Mouse (Mus musculus) embryonic fibroblast, embryonic 13.5 days (primary cell): ENCODE measurements around the gene Rtf1. TPM values are rescaled to one million over a fixed set of nuclear protein-coding genes. Genes with fewer than 3 reads are reported as not detected.

ENCODE experiments used
- H3K27ac ChIP-seq: 2 replicates; pipeline ENCODE4 v1.5.1; 2012; ENCODE audit warnings: low read length, control low read depth, inconsistent platforms; ENCODE audit not compliant: insufficient read depth
- H3K4me1 ChIP-seq: 2 replicates; pipeline ENCODE4 v1.6.1; 2011; ENCODE audit warnings: low read length; ENCODE audit not compliant: control insufficient read depth, insufficient read depth
- H3K4me3 ChIP-seq: 2 replicates; pipeline ENCODE4 v1.5.1; 2011; ENCODE audit warnings: mild to moderate bottlenecking, control low read depth, low read length; ENCODE audit not compliant: insufficient read depth
- CTCF ChIP-seq: IDR thresholded peaks from 2 replicates; pipeline ENCODE4 v1.5.1; 2011; ENCODE audit warnings: mild to moderate bottlenecking, control low read depth, low read length, moderate library complexity, borderline replicate concordance; ENCODE audit not compliant: insufficient read depth
- POLR2A ChIP-seq: IDR thresholded peaks from 2 replicates; pipeline ENCODE4 v1.6.1; 2011; ENCODE audit warnings: low read depth, mild to moderate bottlenecking, control low read depth, low read length, moderate library complexity
- polyA plus RNA-seq: library from polyadenylated mRNA; stranded (reverse); fragments of >200 nt; gene quantifications from 2 replicates; pipeline ENCODE4 v1.2.4, GENCODE M21; 2011; ENCODE audit warnings: low read depth; ENCODE audit not compliant: missing spikeins, insufficient read length

Rtf1 gene
- polyA plus RNA-seq, 1 experiment = 31.2 TPM

DNA sequence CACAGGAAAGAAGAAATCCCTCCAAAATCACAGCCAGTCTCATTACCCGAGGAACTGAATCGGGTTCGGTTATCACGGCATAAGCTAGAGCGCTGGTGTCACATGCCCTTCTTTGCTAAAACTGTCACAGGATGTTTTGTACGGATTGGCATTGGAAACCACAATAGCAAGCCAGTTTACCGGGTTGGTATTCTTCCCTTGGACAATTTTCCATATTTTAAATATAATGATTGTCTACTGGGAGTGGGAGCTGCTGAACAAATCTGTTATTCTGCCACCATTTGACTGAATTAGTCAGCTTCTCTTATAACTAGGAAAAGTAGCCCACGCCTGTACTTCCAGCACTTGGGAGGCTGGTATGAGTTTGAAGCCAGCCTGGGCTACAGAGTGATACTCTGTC lies 46.2 kb downstream of the Rtf1 start:
- H3K4me1 ChIP-seq = no peaks in the 10 kb centered on the region
- no peak overlapping the region for H3K27ac ChIP-seq
- H3K4me3 ChIP-seq = no peak overlapping the region
- TF ChIP-seq POLR2A (no peak), CTCF (no peak)

DNA sequence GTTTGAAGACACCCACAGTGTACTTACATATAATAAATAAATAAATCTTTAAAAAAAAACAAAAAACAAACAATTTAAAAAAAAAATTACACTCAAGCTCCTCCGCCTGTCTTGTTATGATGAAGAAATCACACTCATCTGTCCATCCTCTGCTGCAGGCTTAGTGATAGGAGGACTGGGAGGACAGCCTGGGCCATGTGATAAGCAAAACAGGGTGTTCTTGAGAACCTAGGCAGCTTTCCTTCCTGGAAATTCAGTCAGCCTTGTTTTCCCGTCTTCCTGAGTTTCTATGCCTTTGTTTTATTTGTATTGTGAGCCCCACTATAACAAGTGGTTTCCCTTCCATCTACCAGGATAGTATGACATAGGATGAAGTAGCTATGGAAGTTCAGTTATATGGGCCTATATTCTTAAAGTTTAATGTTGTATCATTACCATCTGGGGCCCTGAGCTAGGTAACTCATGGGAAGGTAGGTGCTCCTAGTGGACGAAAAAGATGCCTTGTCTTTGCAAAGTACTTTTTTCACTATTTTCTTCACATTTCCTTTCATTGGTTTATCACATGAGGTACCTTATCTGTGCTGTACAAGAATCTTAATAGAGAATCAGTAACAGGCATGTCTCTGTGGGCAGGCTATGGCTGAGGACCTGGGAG lies 53.0 kb downstream of the Rtf1 start:
- TF ChIP-seq POLR2A = no peak
- no peak for TF ChIP-seq CTCF
- H3K4me3 ChIP-seq = no peak overlapping the region
- H3K27ac ChIP-seq = no peak overlapping the region

DNA sequence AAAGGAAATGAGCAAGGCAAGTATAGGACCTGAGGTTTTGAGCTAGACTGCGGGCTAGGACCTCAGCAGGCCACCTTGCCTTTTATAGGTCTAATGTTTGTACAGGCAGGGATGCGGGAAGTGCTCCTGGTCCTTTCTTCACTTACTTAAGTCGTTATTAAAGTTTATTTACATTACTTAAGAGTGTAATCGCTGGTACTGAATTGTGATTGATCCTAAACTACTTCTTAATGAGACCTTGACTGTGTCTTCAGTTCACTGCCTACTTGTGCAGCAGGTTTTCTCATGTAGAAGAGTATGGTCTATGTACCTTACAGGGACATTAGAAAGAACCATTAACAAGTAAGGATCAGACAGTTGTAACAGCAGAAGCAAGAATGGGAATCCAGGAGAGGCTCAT lies 55.9 kb downstream of the Rtf1 start:
- Histone ChIP-seq H3K27ac (no peak overlapping the region), H3K4me1 (no peaks in the 10 kb centered on the region), H3K4me3 (no peak overlapping the region)
- no peak for TF ChIP-seq POLR2A
- no peak for TF ChIP-seq CTCF

More for the DNA sequence above, 53.0 kb downstream of the Rtf1 start:
- H3K4me1 ChIP-seq = no peaks in the 10 kb centered on the region

DNA sequence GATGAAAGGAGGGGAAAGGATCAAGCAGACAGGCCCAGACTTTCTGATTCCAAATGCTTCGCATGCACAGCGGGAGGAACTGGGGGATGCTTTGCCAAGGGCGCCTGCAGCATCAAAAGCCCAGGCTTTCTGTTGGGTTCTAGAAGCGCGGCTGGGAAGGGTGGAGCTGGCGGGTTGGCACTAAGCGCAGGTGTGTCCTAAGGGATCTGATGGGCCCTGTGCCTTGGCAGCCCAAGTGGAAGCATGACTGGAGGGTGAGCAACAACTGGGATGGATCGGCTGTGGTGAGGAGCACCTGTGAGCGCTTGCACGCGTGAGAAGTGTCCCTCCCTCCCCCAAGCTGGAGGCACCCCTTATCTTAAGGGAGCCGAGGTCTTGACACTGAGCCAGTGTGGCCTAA lies 62.3 kb downstream of the Rtf1 start:
- H3K4me1 ChIP-seq = no peaks in the 10 kb centered on the region
- no peak overlapping the region for H3K27ac ChIP-seq
- no peak overlapping the region for H3K4me3 ChIP-seq
- TF ChIP-seq CTCF = no peak
- no peak for TF ChIP-seq POLR2A

DNA sequence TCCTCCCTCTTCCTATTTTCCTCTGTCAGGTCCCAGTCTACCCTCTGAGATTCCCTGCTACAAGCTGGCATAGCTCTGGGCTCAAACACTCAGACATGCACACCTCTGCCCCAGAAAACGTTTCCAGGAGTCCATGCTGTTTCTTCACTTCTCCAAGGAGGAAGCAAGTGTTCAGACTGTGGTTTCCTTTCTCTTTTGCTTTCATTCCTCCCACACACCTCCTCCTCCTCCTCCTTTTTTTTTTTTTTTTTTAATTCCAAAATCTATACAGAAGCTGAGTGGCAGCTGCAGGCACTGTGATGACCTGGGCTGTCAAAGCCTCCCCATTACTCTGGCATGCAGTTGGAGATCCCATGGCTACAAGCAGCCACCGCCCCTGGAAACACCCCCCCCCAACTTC lies 65.7 kb downstream of the Rtf1 start:
- Histone ChIP-seq H3K4me1 (no peaks in the 10 kb centered on the region), H3K4me3 (no peak overlapping the region), H3K27ac (no peak overlapping the region)
- TF ChIP-seq POLR2A = no peak
- TF ChIP-seq CTCF = no peak

DNA sequence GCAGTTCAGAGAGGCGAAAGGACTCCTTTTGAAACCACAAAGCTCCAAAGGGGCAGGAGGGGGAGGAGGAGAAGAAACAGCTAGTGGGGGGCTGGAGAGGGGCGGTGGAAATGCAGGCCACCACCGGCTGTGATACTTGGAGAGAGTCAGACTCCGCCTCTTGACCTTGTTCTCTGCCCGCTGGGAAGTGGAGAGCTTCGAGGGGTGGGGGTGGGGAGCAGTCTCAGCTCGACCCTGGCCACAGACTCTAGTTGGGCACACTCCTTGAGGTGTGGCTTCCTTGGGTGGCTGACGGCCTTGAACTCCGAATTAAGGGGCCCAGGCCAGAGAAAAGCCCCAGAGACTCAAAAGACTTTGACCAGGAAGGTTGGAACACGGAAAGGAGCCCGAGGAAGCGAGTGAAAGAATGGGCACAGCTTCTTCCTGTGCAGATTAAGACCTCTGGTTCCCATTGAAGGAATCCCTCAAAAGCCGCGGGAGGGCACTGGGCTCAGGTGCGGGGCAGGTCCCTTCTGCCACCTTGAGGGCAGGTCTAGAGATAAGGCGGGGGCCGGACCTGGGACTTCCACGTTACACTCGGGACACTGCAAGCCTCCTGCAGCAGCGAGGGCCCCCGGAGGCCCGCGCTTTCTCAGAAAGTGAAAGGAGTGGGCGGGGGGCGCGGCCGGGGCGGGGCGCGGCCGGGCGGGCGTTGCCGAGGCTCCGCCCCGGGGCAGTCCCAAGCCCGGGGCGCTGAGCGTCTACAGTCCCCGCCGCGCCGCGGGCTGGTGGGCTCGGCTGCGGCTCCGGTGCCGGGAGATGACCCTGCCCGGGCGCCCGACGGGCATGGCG lies 66.9 kb downstream of the Rtf1 start, which contains the start of gene Itpka:
Gene Itpka (plus strand): TSS at position 757 of the 831 bp plus-strand sequence.
- H3K4me3 ChIP-seq = peak within 1 kb of the TSS; percentile 80
- H3K4me1 ChIP-seq = no peaks in the 10 kb centered on the region
- H3K27ac ChIP-seq = no peak within 1 kb of the TSS
- TF ChIP-seq CTCF (no peak), POLR2A (peak; percentile 53)

DNA sequence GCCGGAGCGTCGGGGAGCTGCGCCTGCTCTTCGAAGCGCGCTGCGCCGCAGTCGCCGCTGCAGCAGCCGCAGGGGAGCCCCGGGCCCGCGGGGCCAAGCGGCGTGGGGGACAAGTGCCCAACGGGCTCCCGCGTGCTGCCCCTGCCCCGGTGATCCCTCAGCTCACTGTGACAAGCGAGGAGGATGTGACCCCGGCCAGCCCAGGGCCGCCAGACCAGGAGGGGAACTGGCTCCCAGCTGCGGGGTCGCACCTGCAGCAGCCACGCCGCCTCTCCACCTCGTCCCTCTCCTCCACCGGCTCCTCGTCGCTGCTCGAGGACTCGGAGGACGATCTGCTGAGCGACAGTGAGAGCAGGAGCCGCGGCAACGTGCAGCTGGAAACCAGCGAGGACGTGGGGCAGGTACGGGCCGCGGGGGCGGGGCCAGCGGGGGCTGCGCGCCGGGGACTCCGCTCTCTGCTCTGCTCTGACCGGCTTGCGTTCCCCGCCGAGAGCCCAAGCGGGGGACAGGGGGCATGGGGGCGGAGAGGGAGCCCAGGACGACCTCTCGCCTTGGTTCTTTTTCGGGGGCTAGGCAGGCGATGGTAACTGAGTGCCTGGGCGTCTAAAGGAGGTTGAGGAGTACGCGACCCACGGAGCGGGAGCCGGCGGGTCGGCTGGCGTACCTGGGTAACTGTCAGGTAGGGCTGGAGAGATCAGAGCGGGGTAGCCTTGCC lies 67.8 kb downstream of the Rtf1 start:
- H3K4me1 ChIP-seq = no peaks in the 10 kb centered on the region
- no peak overlapping the region for H3K27ac ChIP-seq
- TF ChIP-seq POLR2A (no peak), CTCF (no peak)
- peak overlapping the region; percentile 25 for H3K4me3 ChIP-seq

DNA sequence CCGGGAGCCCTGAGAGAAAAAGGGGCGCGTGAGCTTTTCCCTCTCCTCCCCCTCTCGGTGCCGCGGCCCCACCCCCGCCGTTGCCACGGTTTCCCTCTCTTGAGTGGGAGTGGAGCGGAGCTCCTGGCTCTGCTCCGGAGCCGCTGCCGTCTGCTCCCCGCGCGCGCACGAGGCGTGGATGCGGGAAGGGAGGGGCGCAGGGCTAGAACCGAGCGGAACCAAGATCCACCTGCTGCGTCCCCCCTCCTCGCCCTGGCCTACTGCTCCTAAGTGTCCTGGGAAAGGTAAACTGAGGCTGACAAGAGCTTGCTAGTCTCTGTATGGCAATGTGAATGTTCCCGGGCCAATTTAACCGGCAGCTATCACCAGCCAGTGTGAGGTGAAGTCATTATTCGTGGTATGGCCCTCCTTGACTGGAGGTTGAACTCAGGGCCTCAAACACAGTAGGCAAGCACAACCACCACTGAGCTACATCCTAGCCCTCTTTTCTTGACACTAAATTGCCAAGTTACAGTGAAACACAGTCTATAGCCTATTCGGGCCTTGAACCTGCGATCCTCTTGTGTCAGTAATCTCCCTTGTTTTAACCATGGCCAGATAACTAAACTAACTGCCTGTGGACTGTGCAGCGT lies 68.4 kb downstream of the Rtf1 start:
- TF ChIP-seq CTCF (no peak), POLR2A (no peak)
- Histone ChIP-seq H3K4me1 (no peaks in the 10 kb centered on the region), H3K4me3 (no peak overlapping the region; the same call in 1 of the 2 replicates), H3K27ac (no peak overlapping the region)

DNA sequence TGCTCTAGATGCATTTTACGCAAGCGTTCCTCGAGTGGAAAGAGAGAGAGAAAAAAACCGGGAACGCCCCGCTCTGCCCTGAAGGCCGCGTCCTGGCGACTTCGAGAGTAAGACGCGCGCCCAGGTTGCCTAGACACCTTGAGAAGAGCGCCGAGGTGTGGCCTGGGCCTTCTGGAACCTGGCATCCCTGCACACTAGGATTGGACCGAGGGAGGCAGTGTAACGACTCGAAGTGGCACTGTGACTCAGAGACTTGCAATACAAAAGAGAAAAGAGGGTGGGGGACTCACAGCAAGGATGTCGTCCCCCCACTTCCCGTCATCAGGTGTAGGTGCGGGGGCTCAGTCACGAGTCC lies 68.9 kb downstream of the Rtf1 start:
- TF ChIP-seq POLR2A = no peak
- no peak for TF ChIP-seq CTCF
- Histone ChIP-seq H3K27ac (no peak overlapping the region), H3K4me3 (no peak overlapping the region), H3K4me1 (no peaks in the 10 kb centered on the region)
